Mouse (Mus musculus) kidney, adult 11 months (tissue): ENCODE results near the gene Btnl1.

ENCODE experiments used
- DNase-seq: peaks from one replicate; pipeline ENCODE4 v3.0.0; 2022

The Btnl1 gene

DNA sequence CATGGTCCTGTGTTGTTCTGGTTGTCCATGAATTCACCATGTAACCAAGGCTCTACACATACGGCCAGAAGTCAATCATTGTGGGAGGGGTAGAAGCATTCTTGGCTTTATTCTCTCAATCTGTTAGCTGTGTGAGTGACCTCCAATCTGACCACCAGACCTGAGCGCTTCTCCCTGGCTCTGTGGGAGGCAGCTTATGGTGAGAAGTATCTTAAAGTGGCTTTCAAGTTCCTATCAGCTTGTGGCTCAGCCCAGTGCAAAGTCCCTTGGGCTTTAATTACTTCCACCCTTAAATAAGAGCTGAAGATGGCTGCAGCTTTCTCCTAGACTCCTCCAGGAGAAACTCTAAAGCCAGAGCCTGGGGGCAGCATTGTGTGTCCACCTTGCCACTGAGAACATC is at the start of gene Btnl1:
Gene Btnl1, plus strand, starts transcription at position 286 of the 400 bp plus-strand sequence.
- DNase-seq: no peak

DNA sequence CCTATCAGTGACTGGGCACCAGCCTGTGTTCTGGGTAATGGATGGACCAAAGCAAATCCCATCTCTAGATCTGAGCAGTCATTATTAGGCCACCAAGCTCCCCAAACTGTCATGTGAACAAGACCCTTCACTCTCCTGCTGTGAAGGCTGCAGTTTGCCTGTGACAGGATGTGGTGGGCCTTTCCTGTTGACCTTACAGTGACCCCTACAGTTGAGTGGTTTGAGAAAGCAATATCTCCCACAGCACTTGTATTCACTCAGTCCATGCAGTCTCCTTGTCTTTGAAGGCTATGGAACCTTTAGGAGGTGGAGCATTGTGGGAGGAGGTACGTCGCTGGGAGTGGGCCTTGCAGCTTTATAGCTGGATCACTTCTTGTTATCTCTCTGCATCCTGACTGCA is 47.1 kb upstream of the Btnl1 start:
- no peak for DNase-seq

DNA sequence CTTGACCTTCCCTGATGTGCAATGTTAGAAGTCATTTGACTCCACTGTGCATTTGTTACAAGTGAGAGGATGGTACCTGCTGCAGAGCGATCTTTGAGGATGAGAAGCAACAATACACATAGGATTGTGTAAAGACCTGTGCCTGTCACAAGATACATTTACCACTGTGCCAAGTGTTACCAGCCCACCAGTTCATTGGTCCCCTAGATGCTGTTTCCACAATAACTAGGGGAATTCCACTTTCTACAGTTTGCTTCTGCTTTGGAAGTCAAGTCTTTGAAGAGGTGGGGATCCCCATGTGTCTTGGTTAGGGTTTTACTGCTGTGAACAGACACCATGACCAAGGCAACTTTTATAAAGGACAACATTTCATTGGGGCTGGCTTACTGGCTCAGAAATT is 45.7 kb upstream of the Btnl1 start:
- DNase-seq: no peak

DNA sequence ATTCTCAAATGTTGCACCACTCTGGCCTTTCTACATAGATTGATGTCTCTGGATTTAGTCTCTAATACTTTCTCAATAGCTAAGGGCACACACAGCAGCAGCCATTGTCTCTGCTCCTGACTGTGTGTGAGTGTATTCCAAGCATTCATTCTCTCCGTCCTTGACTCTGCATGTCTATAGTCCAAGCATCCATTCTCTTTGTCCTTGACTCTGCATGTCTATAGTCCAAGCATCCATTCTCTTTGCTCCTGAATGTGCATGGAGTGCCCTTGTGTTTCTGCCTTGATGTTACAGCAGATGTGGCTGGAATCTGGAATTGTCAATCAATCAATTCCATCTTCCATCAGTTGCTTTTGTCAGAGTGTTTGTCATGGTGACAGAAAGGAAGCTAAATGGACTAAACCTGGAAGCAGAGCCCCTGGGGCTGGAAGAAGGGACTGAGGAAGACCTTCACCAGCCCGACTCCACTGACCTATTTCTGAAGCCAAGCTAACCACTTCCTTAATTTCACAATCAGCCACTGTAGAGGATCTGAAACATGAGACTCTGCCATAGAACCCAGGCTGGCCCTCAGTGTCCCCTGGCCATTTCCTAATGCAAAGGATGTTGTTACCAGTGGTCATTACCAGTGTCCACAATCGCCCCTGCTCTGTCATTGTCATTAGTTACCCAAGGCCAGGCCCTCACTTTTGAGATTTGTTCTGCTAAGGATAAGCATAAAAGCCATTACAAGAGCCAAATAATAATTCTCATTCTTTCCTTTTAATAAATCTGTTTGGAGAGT is 36.1 kb upstream of the Btnl1 start:
- DNase-seq: no peak

DNA sequence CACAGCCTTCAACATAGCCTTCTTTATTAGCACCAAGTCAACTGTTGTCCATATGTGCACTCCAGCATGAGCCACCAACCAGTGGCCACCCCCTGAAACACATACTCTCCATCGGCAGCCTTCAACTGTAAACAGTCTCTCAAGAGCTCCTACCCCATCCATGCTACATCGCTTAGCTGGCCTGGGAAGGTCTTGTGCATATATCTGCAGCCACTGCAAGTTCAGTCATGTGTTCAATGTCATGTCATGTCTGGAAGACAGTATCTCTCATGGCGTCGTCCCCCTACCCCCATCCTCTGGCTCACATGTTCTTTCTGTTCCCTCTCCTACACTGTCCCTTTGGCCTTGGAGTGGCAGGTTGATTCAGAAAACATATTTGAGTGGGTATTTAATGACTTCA is 32.0 kb upstream of the Btnl1 start:
- no peak for DNase-seq

DNA sequence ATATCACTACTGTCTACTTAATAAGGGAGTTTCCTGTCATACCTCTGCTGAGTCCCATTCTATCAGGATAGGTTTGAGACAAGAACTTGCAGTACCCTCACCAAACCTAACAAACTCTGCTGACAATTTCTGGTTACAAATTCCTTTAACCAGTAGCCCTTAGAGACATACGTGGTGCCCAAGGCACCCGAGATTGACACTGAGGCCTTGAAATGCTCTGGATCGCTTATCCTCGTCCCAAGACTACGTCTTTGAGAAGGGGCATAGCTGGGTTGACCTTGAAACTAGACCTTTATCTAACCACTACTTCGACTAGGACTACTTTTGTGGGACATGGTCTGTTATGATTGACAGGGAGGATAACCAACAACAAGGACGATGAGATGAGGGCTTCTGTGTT is 31.4 kb upstream of the Btnl1 start:
- DNase-seq: no peak

DNA sequence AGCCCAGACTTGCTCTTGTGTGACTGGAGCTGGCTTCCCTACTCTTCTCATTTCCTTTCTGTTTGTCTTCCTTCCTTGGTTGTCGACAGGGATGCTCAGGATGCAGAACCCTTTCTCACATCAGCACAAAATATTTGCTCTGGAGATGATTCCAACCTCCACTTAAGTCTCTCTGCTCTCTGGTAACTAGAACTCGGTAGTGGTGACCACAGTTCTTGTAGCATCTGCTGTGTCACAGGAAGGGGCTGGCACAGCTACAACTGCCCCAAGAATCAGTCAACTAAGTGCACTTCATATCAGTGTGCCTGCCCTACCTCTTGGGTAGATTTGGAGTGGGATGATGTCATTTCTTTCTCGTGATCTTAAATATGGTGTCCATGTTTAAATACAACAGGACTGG is 30.9 kb upstream of the Btnl1 start:
- DNase-seq: no peak

DNA sequence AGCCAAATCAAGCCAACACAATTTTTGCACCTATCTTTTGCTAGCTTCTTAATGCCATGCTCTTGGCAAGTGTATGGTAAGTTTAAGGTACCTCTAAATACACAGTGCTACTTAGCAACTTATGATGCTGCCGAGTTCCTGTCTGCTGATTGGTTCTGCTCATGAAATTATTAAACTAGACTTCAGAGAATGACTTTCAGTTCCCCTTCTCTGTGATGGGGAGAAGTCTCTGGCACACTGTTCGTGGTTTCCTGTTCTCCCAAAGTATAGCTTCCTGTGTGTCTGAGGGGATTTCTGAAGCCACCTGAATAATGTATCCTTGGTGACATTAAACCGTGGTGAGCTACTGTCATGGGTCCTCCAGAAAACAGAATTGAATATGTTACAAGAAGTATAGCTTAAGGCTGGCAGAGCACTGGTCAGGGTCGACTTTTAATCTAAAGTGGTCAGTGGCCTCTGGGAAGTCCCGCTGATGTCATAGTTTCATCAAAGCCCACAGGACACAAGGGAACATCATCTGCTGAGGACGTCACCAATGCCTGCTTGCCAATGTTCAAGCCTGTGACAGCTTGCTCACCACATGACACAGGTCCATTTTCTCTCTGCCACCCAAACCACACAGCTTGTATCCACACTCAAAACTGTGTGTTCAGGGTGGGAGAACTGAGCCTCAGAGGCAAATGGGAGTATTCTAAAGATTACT is 29.2 kb upstream of the Btnl1 start:
- peak; percentile 53 for DNase-seq

DNA sequence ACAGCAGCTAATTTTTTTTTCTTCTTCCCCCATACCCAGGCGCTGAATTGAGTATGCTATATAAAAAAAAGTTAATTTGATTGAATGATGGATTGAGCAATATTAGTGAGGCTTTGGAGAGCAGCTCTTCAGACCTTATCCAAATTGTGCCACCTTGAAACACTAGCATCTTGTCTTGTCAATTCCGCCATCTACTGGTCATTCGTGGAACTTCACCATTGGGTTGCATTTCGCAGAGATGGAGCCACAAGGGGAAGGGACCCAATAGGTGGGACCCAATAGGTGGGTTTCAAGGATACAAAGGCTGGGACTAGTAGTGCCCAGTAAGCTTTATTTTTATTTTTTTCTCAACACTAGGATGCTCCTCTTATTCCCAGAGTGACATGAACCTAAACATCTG is 27.5 kb upstream of the Btnl1 start:
- peak; percentile 40 for DNase-seq

DNA sequence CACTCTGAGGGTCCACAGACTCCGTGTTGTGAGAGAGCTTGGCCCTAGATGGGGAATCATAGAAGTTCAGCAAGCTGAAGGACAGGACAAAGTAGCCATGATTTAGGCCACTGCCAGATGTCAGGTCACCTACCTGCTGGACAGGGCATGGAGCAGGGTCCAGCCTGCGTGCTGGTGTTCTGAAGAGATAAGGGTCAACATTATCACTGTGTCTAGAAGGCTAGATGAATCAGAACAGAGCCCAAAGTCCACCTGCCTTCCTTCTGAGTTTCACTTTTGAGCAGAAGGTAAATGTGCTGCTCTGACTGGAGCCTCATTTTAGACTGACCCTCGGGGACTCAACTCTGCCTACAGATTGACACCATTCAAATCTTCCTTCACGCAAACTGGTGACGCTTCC is 22.4 kb upstream of the Btnl1 start, which contains the start of gene Btnl2:
Gene Btnl2, plus strand, starts transcription at position 284 of the 400 bp plus-strand sequence.
- DNase-seq: no peak

DNA sequence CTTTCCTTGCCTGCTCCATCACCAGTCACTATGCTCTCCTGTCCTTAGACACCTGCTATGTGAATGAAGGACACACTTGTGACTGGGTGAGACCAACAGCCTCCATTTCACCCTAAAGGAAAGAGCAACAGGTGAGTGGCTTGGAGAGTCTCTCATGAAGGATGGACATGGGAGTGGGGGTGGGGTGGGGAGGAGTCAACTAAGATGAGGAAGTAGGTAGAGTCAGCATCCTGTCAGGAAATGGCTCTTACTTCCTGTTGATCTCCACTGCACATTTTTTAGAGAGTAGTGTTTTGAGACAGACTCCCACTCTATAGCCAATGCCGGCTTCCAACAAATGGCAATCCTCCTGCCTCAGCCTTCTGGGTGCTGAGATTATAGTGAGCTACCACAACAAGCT is 22.0 kb upstream of the Btnl1 start:
- no peak for DNase-seq

DNA sequence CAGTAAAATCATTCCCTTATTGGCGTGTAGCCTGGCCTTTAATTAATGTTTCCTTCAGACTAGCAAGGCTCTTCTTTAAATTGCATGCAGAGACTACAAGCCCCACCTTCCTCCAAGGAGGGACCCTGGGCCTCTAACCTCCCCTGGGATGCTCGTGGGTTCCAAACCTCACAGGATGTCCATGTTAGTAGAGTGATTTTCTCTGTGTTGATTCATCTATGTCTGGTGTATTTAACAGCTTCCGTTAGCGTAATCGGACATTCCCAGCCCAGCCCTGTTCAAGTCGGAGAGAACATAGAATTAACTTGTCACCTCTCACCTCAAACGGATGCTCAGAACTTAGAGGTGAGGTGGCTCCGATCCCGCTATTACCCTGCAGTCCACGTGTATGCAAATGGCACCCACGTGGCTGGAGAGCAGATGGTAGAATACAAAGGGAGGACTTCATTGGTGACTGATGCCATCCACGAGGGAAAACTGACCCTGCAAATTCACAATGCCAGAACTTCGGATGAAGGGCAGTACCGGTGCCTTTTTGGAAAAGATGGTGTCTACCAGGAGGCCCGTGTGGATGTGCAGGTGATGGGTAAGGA is 13.9 kb upstream of the Btnl1 start:
- DNase-seq: no peak

DNA sequence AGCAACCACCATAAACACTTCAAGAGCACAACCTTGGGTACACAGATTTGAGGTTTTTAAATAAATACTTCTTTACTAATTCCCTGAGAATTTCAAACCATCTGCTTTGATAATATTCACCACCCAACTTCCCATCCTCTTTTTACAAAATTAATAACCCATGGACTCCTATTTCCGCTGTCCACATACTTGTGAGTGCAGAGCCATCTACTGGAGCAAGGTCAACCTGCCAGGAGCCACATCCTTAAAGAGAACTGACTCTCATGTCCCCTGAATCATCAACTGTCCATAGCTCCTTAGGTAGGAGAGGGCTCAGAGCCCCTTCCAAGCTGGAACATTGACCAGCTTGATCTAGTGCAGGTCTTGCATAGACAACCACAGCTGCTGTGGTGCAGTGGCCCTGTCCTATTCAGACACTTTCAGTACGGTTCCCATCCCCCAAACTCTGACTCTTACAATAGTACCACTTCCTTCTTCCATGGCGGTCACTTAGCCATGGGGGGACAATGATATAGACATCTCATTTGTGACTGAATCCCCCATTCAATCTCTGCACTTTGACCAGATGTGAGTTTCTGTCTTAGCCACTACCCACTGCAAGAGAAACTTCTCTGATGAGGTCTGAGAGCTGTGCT is 13.1 kb upstream of the Btnl1 start:
- no peak for DNase-seq

DNA sequence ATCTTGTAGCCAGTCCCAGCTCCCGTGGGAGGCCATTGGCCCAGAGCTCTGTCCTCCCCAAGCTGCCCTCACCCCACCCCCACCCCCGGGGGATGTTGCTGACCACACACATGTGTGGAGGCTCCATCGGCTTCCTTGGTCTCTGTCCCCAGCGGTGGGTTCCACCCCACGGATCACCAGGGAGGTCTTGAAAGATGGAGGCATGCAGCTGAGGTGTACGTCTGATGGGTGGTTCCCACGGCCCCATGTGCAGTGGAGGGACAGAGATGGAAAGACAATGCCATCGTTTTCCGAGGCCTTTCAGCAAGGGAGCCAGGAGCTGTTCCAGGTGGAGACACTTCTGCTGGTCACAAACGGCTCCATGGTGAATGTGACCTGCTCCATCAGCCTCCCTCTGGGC is 11.9 kb upstream of the Btnl1 start:
- DNase-seq: no peak

DNA sequence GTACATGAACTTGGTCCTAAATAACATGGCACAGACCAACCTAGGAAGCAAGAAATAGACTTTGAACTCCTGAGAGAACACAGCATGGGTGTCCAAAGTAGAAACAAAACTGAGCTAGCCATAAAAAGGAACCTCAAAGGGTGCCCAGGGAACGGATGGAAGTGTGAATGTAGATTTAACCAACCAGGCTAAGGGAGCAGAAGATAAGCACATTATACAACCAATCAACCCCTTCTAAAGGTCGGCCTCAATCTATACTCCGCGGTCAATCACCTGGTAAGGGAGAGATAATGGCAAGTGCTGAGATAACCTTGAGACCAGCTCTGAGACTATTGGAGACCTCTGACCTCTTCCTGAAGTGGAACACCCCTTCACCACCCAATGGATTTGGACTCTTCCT is 6.4 kb upstream of the Btnl1 start:
- DNase-seq: no peak

DNA sequence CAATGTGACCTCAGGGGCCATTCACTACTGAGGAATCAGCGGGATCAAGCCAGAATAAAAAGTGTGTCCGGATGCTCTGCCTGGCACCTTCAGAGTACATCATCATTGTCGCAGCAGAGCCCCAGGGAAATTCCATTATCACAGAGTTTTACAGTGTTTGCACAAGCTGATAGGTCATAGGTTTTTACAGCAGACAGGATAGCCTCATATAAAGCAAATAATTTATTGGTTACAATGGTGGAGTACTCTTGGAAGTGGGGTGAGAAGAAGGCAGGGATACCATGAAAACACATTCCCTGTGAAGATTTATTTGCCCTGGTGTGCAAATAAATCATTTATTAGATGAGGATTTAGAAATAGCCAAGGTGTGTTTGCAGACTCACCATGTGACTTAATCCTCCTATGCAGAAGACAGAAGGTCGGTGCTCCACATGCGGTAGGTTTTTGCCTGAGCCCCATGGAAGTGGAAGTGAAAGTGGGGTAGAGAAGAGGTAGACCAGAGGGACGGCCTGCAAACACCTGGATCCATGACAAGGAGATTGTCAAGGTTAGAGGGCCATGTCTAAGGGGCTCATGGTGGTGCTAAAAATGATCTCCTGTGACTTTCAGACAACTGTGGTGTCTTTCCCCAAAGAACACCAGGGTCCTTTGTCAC is 3.8 kb upstream of the Btnl1 start:
- no peak for DNase-seq

DNA sequence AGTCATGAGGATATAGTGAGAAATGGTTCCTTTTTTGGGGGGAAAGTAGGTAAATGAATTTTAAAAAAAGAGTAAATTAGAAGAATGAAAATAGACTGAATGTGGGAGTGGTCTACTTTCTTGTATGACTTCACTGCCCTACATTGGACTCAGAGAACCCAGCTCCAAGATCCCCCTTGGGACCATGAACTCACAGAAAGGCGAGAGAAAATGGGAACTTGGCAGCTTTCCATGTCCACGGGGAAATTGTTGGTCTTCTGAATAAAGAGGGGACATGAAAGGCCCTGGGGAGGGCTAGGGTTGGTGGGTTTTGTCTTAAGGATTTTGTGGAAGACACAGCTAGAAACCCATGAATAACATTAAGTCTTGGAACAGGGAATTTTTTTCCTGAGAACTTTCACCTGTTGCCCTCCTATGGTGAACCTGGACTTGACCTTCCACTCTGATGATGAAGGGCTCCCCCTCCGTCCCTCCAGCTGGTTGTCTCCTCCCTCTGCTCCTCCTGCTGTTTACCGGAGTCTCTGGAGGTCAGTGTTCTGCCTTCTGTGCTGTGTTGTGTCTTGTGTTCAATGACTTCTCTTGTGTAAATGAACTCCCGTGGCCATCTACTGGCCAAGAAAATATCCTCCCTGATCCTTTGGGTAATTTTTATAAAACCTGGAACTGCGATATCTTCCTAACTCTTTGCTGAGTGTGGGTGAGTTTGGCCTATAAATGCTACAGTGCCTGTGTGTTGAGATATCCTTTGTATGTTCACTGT is 698 bp downstream of the Btnl1 start:
- no peak for DNase-seq

DNA sequence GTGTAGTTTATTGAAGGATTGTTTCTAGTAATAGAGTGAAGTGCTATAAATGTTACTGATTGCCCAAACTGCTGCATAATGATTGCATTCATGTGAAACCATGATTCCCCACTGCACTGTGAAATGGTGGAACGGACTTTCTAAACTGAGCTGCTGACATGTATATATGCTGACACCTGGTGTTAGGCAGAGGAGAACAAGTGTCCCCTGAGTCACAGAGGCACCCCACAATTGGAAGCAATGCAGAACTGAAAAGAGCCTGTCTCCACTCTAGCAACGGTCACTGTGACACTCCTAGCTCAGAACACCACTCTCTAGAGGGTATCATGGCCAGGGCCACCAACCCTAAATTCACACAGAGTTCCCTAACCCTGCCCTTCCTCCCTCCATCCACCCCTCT is 1.8 kb downstream of the Btnl1 start:
- DNase-seq: no peak

DNA sequence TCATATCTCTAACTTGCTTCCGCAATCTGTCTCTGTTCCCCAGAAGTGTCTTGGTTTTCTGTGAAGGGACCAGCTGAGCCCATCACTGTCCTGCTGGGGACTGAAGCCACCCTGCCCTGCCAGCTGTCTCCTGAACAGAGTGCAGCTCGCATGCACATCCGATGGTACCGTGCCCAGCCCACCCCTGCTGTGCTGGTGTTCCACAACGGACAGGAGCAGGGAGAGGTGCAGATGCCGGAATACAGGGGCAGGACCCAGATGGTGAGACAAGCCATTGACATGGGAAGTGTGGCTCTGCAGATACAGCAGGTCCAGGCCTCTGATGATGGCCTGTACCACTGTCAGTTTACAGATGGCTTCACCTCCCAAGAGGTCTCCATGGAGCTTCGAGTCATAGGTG is 2.5 kb downstream of the Btnl1 start:
- DNase-seq: no peak

DNA sequence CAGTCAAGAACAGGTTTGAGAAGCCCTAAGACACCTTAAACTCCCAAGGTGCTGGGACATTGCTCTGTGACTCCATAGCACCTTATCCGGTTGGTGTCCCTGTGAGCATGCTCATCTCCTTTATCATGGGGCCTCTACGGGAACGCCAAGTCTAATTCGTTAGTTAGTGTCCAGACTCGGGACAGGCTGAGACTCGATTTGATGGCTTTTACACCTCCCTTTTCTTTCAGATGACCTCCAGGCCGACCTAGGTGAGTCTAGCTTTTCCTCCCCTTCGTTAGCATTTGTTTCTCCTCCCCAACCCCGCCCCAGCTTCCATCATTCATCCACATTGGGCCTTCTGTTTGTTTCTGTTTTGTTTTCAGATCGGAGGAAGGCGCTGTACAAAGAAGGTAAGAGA is 4.9 kb downstream of the Btnl1 start:
- no peak for DNase-seq

DNA sequence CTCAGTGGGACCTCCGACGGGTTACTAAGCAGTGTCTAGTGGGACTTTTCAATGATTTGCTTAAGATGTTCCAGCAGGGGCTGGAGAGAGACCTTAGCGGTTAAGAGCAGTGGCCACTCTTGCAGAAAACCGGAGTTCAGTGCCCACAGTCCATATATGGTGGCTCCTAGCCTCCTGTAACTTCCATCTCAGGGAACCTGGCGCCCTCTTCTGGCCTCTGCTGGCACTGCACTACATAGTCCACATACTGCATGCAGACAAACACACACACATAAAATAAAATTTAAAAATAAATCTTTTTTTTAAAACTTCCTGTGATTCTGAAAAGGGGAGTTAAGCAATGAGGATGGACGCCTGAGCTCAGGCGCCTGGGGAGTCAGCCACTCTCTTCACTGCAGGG is 6.3 kb downstream of the Btnl1 start:
- DNase-seq: no peak

DNA sequence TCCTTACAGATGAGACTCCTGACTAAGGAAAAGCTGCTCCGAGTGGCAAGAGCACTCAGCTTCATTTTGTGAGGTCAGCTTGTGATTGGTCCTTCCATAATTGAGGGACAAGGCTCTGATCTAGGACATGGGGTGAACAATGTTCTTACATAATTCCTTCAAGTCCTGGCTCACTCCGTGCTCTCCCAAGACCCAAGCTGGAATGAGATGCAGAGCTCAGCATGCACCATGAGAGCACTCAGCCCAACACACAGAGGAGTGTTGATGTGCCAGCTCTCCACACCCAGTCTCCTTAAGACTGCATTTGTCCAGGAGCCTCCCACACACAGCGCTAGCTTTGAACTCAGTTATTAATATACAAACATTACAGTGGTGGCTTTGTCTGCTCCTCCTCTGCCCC is 7.8 kb downstream of the Btnl1 start:
- no peak for DNase-seq
